Mouse (Mus musculus): ENCODE measurements around the gene Arhgap31. TPM values are rescaled to one million over a fixed set of nuclear protein-coding genes. Genes with fewer than 3 reads are reported as not detected.

The Arhgap31 gene
- total RNA-seq, 1 experiment from 2014 or later: 4.0 TPM

GRCm38 (mm10) chr16:38562131-38562967 lies 150.7 kb downstream of the Arhgap31 start:
- ATAC-seq (replicated peaks; ENCODE audit: low read depth, poor library complexity, severe bottlenecking): peak; percentile 97

DNA sequence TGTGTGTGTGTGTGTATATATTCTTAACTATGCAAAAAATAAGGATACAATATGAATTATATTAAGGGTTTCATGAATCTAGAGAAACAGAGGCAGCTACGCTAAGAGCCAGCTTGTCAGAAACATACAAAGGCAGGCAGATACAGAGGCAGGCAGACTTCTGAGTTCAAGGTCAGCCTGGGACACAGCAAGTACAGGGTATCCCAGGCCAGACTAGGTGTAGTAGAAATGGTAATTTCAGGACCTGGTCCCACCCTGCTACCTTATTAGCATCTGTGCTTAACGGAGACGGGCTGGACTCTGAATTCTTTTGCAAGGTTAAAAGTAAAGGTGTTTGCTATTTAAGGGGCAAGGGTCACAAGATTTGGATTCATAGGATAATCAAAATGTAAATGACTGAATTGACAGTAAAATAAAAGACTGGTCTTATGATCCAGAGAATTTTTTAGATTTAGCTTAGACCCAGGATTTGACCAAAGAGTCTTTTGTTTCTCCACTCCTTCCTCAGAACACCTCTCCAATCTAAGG lies 154.8 kb downstream of the Arhgap31 start, which contains the start of gene Tmem39a:
Tmem39a (plus strand) TSS at position 478 of the 528 bp plus-strand sequence.
- no peak for ATAC-seq (replicated peaks; ENCODE audit: low read depth, poor library complexity, severe bottlenecking)

- ATAC-seq (replicated peaks; ENCODE audit: low read depth, poor library complexity, severe bottlenecking): no peak
These were observed 157.1 kb downstream of the Arhgap31 start for GRCm38 (mm10) chr16:38555988-38556387.

GRCm38 (mm10) chr16:38549479-38550396 lies 163.3 kb downstream of the Arhgap31 start, which contains the start of gene Poglut1:
Poglut1 (minus strand) TSS chr16:38550258.
- ATAC-seq (replicated peaks; ENCODE audit: low read depth, poor library complexity, severe bottlenecking): peak; percentile 96

Other genes with a start within 250 kb of the Arhgap31 start
- gene Timmdc1, start 190.6 kb downstream of the Arhgap31 start, total RNA-seq (2017): 42.0 and 63.9 TPM in 2 replicates
- 21.7 and 22.6 TPM in 2 replicates for gene Poglut1, start 163.0 kb downstream of the Arhgap31 start, total RNA-seq (2017)
- 30.0 and 76.3 TPM in 2 replicates for gene Tmem39a, start 154.6 kb downstream of the Arhgap31 start, total RNA-seq (2017)
- gene B4galt4, start 29.0 kb upstream of the Arhgap31 start, total RNA-seq (2017): 30.0 and 30.8 TPM in 2 replicates
- gene Upk1b, start 87.1 kb upstream of the Arhgap31 start, total RNA-seq (2017): 0.92 and 1.2 TPM in 2 replicates
- not detected in 2 replicates for gene 4930435E12Rik, start 115.5 kb upstream of the Arhgap31 start, total RNA-seq (2017)
- not detected in 2 replicates for gene Igsf11, start 179.4 kb upstream of the Arhgap31 start, total RNA-seq (2017)